Mouse (Mus musculus) cortical plate, adult 2 months (tissue): Measurements from ENCODE around the gene Crybb3.

Experiments
- CTCF ChIP-seq: fragments of 200-500 bp; IDR thresholded peaks from 2 replicates; pipeline ENCODE4 v1.5.1; 2011; ENCODE audit warnings: mild to moderate bottlenecking, control low read depth, low read length; ENCODE audit not compliant: insufficient read depth; ENCODE audit errors: extremely low read depth
- POLR2A ChIP-seq: fragments of 200-500 bp; IDR thresholded peaks from 2 replicates; pipeline ENCODE4 v1.6.1; 2011; ENCODE audit warnings: mild to moderate bottlenecking, low read length, control low read depth; ENCODE audit not compliant: insufficient read depth; ENCODE audit errors: extremely low read depth

DNA sequence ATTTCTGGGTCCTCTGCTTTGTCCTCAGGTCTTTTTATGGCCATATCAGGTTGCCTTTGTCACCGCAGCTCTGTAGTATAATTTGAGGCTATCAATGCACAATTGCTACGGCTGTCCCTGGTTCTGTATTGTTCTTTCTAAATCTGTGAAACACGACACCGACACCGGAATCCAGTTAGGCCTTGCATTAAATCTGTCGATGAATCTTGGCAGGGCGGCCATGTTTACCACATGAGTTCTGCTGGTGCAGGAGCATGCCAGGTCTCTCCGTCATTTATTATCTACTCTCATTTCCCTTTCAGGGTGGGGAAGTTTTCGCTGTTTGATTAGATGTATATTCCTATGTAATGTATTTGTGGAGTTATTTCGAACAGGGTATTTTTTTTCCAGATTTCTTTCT, 42.3 kb upstream of the Crybb3 start:
- TF ChIP-seq CTCF (no peak), POLR2A (no peak)
